Mouse (Mus musculus) adrenal gland, postnatal 14 days (tissue): ENCODE results near the gene Scnn1g. TPM values are rescaled to one million over a fixed set of nuclear protein-coding genes. Genes with fewer than 3 reads are reported as not detected.

Source experiments
- DNase-seq: peaks from one replicate; pipeline ENCODE4 v3.0.0; 2021; ENCODE audit warnings: mixed read lengths
- long read RNA-seq, 2 experiments: library from polyadenylated mRNA; stranded (forward); transcript quantifications; one replicate each; pipeline ENCODE4 v2.0.0; 2021
- total RNA-seq: library from RNA; stranded (reverse); gene quantifications from 2 replicates; pipeline ENCODE4 v1.2.3, GENCODE M21; 2021

Scnn1g gene
- total RNA-seq: not detected in 2 replicates
- long read RNA-seq, experiment 1, partial matches to known transcripts: 0 of 1 reads
- long read RNA-seq, experiment 1, other reads (novel, unspliced or antisense): 0 of 1 reads
- long read RNA-seq, experiment 2: 0 reads

DNA sequence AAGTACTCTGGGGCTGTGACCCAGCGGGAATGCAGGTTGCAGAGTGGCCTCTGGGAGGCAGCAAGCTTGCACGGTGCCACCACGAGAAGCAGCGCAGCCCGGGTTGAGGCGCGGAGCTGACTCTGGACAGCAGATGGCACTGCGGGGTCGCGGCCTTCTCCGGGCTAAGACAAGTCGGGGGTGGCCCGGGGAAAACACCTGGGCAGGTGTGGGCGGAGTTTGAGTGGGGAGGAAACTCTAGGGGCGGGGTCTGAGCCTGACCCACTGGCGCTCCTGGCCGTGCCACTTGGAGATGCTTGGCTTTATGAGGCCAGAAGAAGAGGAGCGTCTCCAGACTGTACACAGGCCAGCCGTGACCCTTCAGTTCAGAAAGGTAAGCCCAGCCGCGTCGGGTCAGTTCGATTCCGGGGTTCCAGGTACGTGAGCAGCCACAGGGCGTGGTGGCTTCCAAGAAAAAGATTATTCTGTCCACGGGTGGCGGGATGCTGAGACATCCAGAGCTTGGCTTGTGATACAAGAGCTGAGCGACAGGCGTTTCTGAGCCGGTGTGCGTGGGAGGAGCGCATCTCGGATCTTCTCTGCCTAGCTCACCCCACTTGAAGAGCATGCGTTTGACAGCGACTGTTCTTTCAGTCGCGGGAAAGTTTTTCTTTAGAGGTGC is at the start of gene Scnn1g:
TSS of gene Scnn1g (plus strand) at position 309 of the 661 bp plus-strand sequence.
- peak; percentile 91 for DNase-seq

GRCm38 (mm10) chr7:121685140-121685984 is 48.9 kb upstream of the Scnn1g start:
- no peak for DNase-seq

DNA sequence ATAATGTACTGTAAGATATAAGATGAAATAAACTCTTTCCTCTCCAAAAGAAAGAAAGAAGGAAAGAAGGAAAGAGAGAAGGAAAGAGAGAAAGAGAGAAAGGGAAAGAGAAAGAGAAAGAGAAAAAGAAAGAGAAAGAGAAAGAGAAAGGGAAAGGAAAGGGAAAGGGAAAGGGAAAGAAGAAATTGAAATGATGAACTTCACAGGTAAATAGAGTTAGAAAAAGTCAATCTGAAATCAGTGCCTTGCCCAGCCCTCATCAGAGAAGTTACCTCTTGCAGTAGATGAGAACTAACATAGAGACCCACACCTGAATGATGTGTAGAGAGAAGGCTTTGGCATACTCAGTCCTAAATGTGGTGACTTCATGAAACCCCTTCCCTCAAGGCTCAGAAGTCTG is 44.9 kb upstream of the Scnn1g start:
- no peak for DNase-seq

DNA sequence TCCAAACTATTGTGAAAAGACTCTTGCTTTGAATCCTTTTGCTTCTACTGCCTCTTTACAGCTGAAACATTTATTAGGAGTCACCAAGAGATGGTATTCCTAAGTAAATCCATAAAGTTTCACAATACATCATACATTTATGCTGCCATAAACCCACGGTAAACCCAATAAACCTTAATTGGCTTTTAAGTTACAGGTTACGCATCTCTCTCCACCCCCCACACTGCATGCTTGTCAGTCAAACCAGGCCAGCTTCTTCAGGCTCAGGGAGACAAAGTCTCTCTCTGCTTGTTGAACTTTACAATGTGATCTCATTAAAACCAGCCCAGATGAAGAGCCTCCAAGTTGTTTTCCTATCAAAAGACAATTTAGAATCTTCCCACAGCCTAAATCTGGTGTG is 42.5 kb upstream of the Scnn1g start:
- DNase-seq: no peak

- no peak for DNase-seq
Observed at GRCm38 (mm10) chr7:121697170-121697569, 37.1 kb upstream of the Scnn1g start.

- no peak for DNase-seq
Observed at GRCm38 (mm10) chr7:121697574-121697973, 36.7 kb upstream of the Scnn1g start.

DNA sequence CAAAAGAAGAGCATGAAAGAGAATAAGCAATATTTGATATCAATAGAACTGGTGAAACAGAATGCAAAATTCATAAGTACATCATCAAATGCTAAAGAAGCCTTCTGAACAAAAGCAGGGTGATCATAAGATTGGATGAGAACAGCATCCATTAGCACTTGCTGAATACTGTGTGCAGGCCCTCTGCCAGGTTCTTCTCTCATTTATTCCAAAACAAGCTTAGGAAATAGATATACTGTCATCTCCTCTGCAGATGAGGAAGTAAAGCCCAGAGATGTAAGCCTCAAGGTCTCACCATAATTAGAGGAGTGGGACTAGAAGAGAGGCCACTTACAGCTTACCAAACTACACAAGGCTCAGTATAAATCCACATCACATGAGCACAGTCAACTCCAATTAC is 35.1 kb upstream of the Scnn1g start:
- DNase-seq: no peak

DNA sequence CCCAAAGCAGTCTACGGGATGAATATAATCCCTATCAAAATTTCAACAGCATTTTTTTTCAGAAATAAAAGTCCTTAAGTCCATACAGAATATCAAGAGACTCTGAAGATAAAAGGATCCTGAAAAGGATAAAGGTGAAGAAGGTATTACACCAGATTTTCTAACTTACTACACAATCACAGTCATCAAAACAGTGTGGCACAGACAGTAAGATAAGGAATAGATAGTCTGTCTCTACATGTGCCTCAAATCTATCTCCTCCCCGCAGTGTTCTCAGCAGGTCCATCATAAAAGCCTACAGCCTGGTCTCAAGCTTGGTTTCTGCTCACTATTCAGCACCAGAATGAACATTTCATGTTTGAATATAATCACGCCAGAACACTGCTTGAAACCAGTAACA is 33.8 kb upstream of the Scnn1g start:
- DNase-seq: no peak

DNA sequence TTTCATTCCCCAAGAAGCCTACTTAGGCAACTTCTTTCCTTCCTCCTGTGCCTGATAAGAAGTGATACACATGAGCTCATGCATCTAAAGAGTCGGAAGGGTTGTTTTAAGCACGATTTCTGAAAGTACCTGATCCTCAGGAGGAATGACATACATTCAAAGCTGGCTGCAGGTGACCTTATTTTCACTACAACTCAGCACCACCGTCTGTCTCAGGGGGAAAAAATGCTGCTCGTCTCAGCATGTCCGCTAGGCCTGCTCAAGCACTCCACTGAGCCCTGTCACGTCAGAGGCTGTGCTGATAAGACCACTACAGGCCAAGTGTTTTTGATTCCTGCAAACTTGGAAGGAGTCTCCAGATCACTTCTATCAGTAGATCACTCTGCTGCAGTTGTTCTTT is 32.3 kb upstream of the Scnn1g start:
- DNase-seq: no peak

DNA sequence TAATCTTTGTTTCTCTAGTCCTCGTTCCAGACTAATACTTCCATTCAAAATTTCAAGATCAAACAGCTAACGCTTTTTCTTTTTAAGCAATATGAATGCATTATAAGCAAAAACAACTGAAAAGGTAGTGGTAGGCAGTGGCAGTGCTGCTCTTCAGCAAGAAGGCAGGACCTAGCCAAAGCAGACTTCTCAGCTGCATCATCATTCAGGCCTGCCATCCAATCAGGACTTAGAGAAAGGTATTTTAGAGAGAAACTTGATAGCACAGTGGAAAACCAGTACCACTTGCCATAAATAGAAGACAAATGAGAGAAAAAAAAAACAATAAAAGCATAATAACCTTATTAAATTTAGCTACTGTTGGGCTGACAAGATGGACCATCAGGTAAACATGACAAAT is 29.2 kb upstream of the Scnn1g start:
- DNase-seq: no peak

DNA sequence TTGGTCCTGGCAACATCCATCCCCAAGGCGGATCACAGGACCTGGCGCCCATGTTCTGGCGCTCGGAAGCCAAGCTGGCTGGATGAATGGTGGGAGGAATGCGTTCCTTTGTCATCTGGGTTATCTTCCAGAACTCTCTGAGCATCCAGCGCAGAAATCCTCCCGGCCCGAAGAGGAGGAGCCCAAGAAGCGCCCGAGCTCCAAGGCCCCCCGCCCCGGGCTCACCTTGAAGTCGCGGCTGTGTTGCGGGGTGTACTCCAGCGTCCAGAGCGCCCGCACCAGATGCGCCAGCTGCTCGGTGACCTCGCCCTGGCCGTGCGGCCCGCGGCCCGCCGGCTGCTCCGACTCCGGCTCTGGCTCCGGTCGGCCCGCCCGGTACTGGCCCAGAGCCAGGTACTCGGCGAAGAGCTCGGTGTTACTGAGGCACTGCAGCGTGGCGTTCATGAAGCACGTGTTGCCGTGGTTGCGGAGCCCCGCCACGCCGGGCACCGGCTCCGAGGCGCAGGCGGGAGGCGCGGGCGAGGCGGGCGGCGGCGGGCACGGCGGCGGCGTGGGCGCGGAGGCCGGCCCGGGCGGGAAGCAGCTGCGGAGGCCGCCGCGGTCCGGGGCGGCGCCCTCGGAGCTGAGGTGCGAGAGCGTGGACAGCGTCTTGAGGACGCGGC is 27.7 kb upstream of the Scnn1g start:
- DNase-seq: peak; percentile 56

DNA sequence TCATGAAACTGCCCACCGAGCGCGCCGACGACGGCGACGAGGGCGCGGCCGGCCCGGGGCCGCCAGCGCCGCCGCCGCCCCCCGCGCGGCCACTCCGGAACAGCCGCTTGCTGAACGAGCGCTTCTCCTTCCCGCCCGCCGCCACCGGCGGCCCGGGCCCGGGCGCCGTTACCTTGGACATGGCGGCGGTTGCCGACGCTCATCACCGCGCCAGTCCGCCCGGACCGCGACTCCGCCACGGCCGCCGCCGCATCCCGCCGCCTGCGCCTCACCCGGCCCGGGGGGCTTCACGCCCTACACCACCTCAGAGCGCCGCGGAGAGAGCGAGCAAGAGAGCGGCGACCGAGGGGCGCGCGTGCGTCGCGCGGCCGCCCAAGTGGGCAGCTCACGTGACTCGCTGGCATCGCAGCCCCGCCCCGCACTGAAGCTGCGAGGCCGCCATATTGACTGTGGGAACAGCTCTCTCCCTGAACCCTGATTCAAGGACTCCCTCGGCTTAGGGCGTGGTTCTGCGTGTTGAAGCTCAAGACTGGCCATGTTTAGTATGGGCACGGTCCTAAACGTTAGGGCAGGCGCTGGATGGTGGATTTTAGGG is 27.1 kb upstream of the Scnn1g start, which contains the start of gene Usp31:
TSS of gene Usp31 (minus strand) at position 181 of the 595 bp plus-strand sequence.
- DNase-seq: peak; percentile 96

DNA sequence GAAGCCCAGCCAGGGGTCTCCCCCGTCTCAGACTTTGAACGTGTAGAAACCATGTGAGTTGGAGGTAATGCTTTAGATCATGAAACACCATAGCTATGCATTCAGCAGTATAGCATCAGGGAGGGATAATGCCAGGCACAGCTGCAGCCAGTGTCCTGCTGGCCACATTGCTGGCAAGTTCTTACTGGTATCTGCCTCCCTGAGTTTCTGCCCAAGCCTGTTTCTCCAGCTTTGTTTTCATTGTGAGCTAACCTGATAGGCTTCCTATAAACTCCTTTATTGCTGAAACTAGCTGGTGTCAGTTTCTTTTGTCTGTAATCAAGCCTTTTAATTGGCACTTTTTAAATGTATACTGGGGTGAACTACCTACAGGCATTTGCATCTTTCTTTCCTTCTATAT is 23.1 kb upstream of the Scnn1g start:
- no peak for DNase-seq

DNA sequence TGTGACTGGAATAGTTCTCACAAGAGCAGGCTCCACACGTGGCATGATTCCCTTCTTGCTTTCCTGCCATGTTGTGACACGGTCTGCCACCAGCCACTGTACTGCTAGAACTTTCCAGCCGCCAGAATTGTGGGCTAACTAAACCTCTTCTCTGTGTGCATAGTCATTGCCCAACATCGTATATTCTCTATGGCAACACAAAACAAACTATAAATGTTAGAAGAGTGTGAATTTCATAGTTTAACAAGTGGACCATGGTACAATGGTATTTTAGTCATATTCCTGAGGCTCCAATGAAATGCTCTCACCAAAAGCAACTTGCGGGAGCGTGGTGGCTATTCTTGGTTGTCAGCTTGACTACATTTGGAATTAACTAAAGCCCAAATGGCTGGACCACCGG is 17.2 kb upstream of the Scnn1g start:
- DNase-seq: no peak

GRCm38 (mm10) chr7:121730225-121730624 is 4.1 kb upstream of the Scnn1g start:
- DNase-seq: peak; percentile 77

- DNase-seq: no peak
Observed at GRCm38 (mm10) chr7:121737511-121738415, 3.5 kb downstream of the Scnn1g start.

GRCm38 (mm10) chr7:121750244-121750643 is 16.0 kb downstream of the Scnn1g start:
- no peak for DNase-seq

DNA sequence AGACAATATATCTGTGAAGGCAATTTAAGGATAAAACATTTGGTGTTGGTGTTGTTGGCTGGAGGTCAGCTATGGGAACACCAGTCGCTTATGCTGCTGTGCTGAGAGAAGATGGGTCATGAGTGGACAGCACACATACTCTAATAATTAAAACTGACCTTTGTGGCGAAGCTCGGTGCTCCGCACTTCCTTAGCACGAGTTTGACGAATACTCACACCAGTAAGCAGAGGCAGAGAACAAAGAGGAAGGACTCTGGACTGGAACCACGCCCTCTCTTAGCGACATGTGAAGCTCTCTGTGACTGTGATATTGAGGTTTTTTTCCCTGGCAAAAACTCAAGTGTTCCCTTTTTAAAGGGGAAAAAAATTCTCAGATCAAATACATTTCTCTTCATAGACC is 20.5 kb downstream of the Scnn1g start:
- DNase-seq: no peak

GRCm38 (mm10) chr7:121763328-121763727 is 29.0 kb downstream of the Scnn1g start:
- no peak for DNase-seq

GRCm38 (mm10) chr7:121767900-121768299 is 33.6 kb downstream of the Scnn1g start:
- no peak for DNase-seq

GRCm38 (mm10) chr7:121768983-121769382 is 34.7 kb downstream of the Scnn1g start:
- DNase-seq: peak; percentile 39
